Mouse (Mus musculus) ES-E14 (cell line): ENCODE data around the gene Anapc13. TPM values are rescaled to one million over a fixed set of nuclear protein-coding genes. Genes with fewer than 3 reads are reported as not detected.

Experiments used
- DNase-seq: peaks from one replicate; pipeline ENCODE4 v3.0.0-alpha.2; 2013; ENCODE audit warnings: low read depth, low spot score
- H3K27ac ChIP-seq: 2 replicates; pipeline ENCODE4 v1.5.1; 2012; ENCODE audit warnings: low read depth, mild to moderate bottlenecking, low read length, moderate library complexity, mixed read lengths; ENCODE audit not compliant: poor library complexity, insufficient read depth, severe bottlenecking
- H3K36me3 ChIP-seq: 2 replicates; pipeline ENCODE4 v1.6.1; 2012; ENCODE audit warnings: mild to moderate bottlenecking, low read length, moderate library complexity, mixed read lengths; ENCODE audit not compliant: control insufficient read depth, poor library complexity, insufficient read depth, severe bottlenecking
- H3K4me1 ChIP-seq, 2 experiments: fragments of 150-350 bp in 1 of 2; sonication (generic) in 1 of 2; 2 replicates each; pipeline ENCODE4 v1.6.1; 2012; ENCODE audit warnings: low read length in 2 of 2, mild to moderate bottlenecking in 1 of 2, mixed read lengths in 1 of 2; ENCODE audit not compliant: control insufficient read depth in 2 of 2, insufficient read depth in 2 of 2, poor library complexity in 1 of 2
- H3K4me3 ChIP-seq, 2 experiments: fragments of 150-350 bp in 1 of 2; sonication (generic) in 1 of 2; 2 replicates each; pipeline ENCODE4 v1.5.1; 2012; ENCODE audit warnings: low read length in 2 of 2, low read depth in 1 of 2, mild to moderate bottlenecking in 1 of 2, mixed read lengths in 1 of 2; ENCODE audit not compliant: insufficient read depth in 1 of 2, poor library complexity in 1 of 2, severe bottlenecking in 1 of 2
- H3K9ac ChIP-seq: 2 replicates; pipeline ENCODE4 v1.6.1; 2012; ENCODE audit warnings: low read depth, mild to moderate bottlenecking, low read length, mixed read lengths; ENCODE audit not compliant: poor library complexity, insufficient read depth, severe bottlenecking
- H3K9me3 ChIP-seq: fragments of 150-350 bp; sonication (generic); 2 replicates; pipeline ENCODE4 v1.6.1; 2012; ENCODE audit warnings: low read depth, mild to moderate bottlenecking, low read length; ENCODE audit not compliant: control insufficient read depth, insufficient read depth
- CHD2 ChIP-seq: IDR thresholded peaks from 2 replicates; pipeline ENCODE4 v1.6.1; 2014; ENCODE audit warnings: mild to moderate bottlenecking, low read depth, low read length, inconsistent platforms
- HCFC1 ChIP-seq: IDR thresholded peaks from 2 replicates; pipeline ENCODE4 v1.6.1; 2012; ENCODE audit warnings: low read length, inconsistent platforms, borderline replicate concordance; ENCODE audit not compliant: insufficient read depth
- MAFK ChIP-seq: IDR thresholded peaks from 2 replicates; pipeline ENCODE4 v1.6.1; 2014; ENCODE audit warnings: mild to moderate bottlenecking, low read depth, low read length, inconsistent platforms; ENCODE audit not compliant: insufficient read depth
- ZC3H11A ChIP-seq: IDR thresholded peaks from 2 replicates; pipeline ENCODE4 v1.6.1; 2012; ENCODE audit warnings: low read depth, mild to moderate bottlenecking, inconsistent platforms, low read length, borderline replicate concordance
- ZNF384 ChIP-seq: IDR thresholded peaks from 2 replicates; pipeline ENCODE4 v1.6.1; 2012; ENCODE audit warnings: low read depth, low read length, inconsistent platforms
- in situ Hi-C, 2 experiments: fragments of 600-800 bp; cut with MboI; formaldehyde crosslinking; loops; one replicate each; pipeline ENCODE4 v1.15.1; 2025; ENCODE audit warnings: low sequenced_read_pairs in 2 of 2, inconsistent platforms in 1 of 2; ENCODE audit not compliant: unreplicated experiment in 2 of 2
- total RNA-seq: library from RNA; depleted of rRNA; stranded (reverse); fragments of 300-350 nt; gene quantifications from 2 replicates; pipeline ENCODE4 v1.2.3, GENCODE M21; 2012; rRNA removed

Anapc13 gene
- total RNA-seq, 1 experiment: 103 TPM

DNA sequence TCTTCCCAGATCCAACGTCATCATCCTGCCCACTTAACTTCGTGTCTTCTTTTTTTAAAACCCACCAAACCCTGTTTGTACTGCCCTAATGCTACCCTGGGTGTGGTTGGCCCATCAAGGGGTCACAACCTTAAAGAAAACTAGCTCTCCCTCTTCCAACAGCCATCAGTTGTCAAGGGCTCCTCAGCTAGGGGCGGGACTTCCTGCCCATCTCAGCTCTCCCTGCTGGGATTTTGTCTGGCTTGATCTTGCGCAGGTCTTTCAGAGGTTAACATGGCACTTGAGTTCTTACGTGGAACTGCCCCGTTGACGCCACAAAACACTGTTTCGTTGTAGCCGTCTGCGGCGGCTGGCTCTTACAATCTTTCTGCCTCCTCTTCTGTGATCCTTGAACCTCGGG lies 42.8 kb downstream of the Anapc13 start:
- H3K4me1 ChIP-seq: peaks cover 2 to 11% of the 10 kb centered on the region in 2 experiments; a peak in 3 of 4 replicates
- no peaks in the 10 kb centered on the region for H3K9me3 ChIP-seq
- H3K36me3 ChIP-seq: no peaks in the 10 kb centered on the region
- in situ Hi-C loops: no loop called here
- DNase-seq: peak; percentile 28
- H3K9ac ChIP-seq: no peak overlapping the region
- no peak overlapping the region for H3K27ac ChIP-seq
- H3K4me3 ChIP-seq: no peak overlapping the region
- TF ChIP-seq CHD2: no peak
- no peak for TF ChIP-seq HCFC1
- no peak for TF ChIP-seq ZNF384
- no peak for TF ChIP-seq MAFK
- TF ChIP-seq ZC3H11A: no peak

DNA sequence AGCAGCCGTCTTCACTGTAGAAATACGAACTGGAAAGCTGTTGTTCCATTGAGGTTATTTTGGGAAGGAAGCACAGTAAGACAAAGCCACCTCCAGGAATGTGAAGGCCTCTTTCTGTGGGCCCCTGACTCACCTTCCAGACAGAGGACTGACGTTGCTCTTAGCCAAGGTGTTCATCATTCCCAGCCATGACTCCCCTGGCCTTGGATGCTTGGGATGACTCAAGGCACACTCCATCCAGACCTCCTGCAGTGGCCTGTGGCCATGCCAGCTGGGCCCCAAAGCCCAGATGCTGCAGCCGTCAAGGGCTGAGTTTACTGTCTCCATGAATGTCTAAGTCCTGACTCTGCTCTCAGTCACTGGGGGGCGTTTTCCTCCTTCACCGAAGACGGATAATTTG lies 47.3 kb downstream of the Anapc13 start:
- Histone ChIP-seq H3K4me1 (peaks cover 0 to 8% of the 10 kb centered on the region in 2 experiments; a peak in 2 of 4 replicates), H3K9ac (no peak overlapping the region), H3K27ac (no peak overlapping the region), H3K4me3 (no peak overlapping the region), H3K36me3 (no peaks in the 10 kb centered on the region), H3K9me3 (no peaks in the 10 kb centered on the region)
- TF ChIP-seq ZC3H11A: no peak
- TF ChIP-seq ZNF384: no peak
- TF ChIP-seq MAFK: no peak
- no peak for TF ChIP-seq CHD2
- TF ChIP-seq HCFC1: no peak
- in situ Hi-C loops: no loop called here
- no peak for DNase-seq

DNA sequence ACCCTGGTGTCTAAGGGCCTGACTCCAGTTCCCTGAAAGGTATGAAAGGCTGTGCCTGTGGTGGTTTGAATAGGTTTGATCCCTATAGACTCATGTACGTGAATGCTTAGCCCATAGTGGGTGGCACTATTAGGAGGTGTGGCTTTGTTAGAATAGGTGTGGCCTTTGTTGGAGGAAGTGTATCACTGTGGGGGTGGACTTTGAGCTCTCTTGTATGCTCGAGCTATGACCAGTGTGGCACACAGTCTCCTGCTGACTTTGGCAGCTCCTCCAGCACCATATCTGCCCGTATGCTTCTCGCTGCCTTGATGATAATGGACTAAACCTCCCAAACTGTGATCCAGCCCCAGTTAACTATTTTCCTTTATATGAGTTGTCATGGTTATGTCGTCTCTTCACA lies 49.8 kb downstream of the Anapc13 start:
- no peak overlapping the region for H3K4me3 ChIP-seq
- H3K4me1 ChIP-seq: peaks cover 0 to 2% of the 10 kb centered on the region in 2 experiments; a peak in 1 of 4 replicates
- H3K27ac ChIP-seq: no peak overlapping the region
- H3K36me3 ChIP-seq: no peaks in the 10 kb centered on the region
- no peak for TF ChIP-seq ZNF384
- no peak for TF ChIP-seq HCFC1
- TF ChIP-seq CHD2: no peak
- TF ChIP-seq ZC3H11A: no peak
- TF ChIP-seq MAFK: no peak
- DNase-seq: no peak
- no peak overlapping the region for H3K9ac ChIP-seq
- in situ Hi-C loops: no loop called here
- H3K9me3 ChIP-seq: no peaks in the 10 kb centered on the region

DNA sequence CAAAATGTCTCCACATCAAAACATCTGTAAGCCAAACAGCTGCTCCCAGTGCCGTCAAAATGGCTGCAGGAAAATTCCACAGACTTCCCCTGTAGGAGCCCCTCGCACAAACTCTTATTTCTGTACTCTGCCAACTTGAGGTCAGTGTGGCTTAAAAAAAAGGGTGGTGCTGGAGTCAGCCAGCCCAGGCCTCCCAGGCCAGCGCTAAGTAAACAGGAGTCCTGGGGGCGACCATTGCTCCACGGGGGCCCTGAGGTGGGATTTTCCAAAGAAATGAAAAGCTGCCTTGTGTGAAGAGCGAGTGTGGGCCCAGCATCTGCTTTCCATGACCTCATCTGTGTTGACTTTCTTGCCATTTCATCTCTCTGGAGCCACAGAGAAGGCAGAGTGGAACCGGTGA lies 55.4 kb downstream of the Anapc13 start:
- DNase-seq: no peak
- no peak overlapping the region for H3K9ac ChIP-seq
- in situ Hi-C loops: no loop called here
- H3K9me3 ChIP-seq: no peaks in the 10 kb centered on the region
- no peak overlapping the region for H3K27ac ChIP-seq
- H3K4me1 ChIP-seq: no peaks in the 10 kb centered on the region
- no peaks in the 10 kb centered on the region for H3K36me3 ChIP-seq
- H3K4me3 ChIP-seq: no peak overlapping the region
- TF ChIP-seq ZC3H11A (no peak), ZNF384 (no peak), MAFK (no peak), HCFC1 (no peak), CHD2 (no peak)

Other genes starting within 250 kb of the Anapc13 start
- 0.04 and 0.11 TPM in 2 replicates for gene Ky, start 120.5 kb upstream of the Anapc13 start, total RNA-seq
- 19.1 and 26.1 TPM in 2 replicates for gene Cep63, start 238 bp downstream of the Anapc13 start, total RNA-seq
- 103 and 161 TPM in 2 replicates for gene Amotl2, start 90.4 kb downstream of the Anapc13 start, total RNA-seq
- 72.0 and 72.3 TPM in 2 replicates for gene Ryk, start 208.6 kb downstream of the Anapc13 start, total RNA-seq